Mouse (Mus musculus): Measurements from ENCODE around the gene Mob1b. TPM values are rescaled to one million over a fixed set of nuclear protein-coding genes. Genes with fewer than 3 reads are reported as not detected.

Gene Mob1b
- polyA plus RNA-seq, 1 experiment from 2014 or later, result 13.4 TPM

- WGBS, result 92% methylated on average over 3 of the region's 3 CpGs
- Histone ChIP-seq H3K9me3 (no peaks in the 10 kb centered on the region), H3K36me3 (no peaks in the 10 kb centered on the region), H3K4me1 (peaks cover 7% of the 10 kb centered on the region; the same call in 1 of the 2 replicates), H3K9ac (replicated peaks) (no peak overlapping the region), H3K4me2 (replicated peaks) (no peak overlapping the region), H3K4me3 (no peak overlapping the region), H3K27me3 (no peaks in the 10 kb centered on the region), H3K27ac (replicated peaks) (no peak overlapping the region)
- no peak for ATAC-seq (replicated peaks)
Measured at GRCm38 (mm10) chr5:88793676-88794075, 73.0 kb downstream of the Mob1b start.

- ATAC-seq (replicated peaks), result no peak
- Histone ChIP-seq H3K9me3 (no peaks in the 10 kb centered on the region), H3K9ac (replicated peaks) (no peak overlapping the region), H3K36me3 (no peaks in the 10 kb centered on the region), H3K27ac (replicated peaks) (no peak overlapping the region), H3K27me3 (no peaks in the 10 kb centered on the region), H3K4me2 (replicated peaks) (no peak overlapping the region), H3K4me1 (peaks cover 3% of the 10 kb centered on the region; the same call in 1 of the 2 replicates), H3K4me3 (no peak overlapping the region)
- 64% methylated on average over 9 of the region's 9 CpGs for WGBS
Measured at GRCm38 (mm10) chr5:88795910-88796584, 75.4 kb downstream of the Mob1b start.

DNA sequence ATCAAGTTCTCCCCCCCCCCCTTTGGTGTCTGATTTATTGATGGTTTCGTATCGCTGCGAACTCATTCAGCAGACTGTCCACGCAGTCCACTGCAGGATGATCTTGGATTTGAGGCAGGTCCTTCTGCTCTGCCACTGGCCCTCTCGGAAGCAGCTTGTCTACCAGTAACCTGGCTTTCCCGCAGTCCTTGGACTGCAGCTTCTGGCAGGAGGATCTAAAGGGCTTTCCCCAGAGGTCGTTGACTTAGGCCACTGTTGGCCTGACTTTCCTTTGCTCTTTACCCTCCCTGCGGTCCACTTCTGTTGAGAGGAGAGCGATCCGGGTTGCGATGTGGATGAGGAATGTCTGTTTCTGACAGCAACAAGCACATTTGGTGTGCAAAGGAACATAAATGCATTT, 75.9 kb downstream of the Mob1b start:
- Histone ChIP-seq H3K4me2 (replicated peaks) (no peak overlapping the region), H3K27me3 (no peaks in the 10 kb centered on the region), H3K36me3 (no peaks in the 10 kb centered on the region), H3K9ac (replicated peaks) (no peak overlapping the region), H3K4me1 (peaks cover 3% of the 10 kb centered on the region; the same call in 1 of the 2 replicates), H3K27ac (replicated peaks) (no peak overlapping the region), H3K4me3 (no peak overlapping the region), H3K9me3 (no peaks in the 10 kb centered on the region)
- no peak for ATAC-seq (replicated peaks)
- 86% methylated on average over 11 of the region's 11 CpGs for WGBS

- Histone ChIP-seq H3K27me3 (no peaks in the 10 kb centered on the region), H3K9me3 (no peaks in the 10 kb centered on the region), H3K4me1 (no peaks in the 10 kb centered on the region), H3K9ac (replicated peaks) (no peak overlapping the region), H3K27ac (replicated peaks) (no peak overlapping the region), H3K4me2 (replicated peaks) (no peak overlapping the region), H3K4me3 (no peak overlapping the region), H3K36me3 (no peaks in the 10 kb centered on the region)
- WGBS, result 83% methylated on average over 6 of the region's 6 CpGs
- ATAC-seq (replicated peaks), result no peak
Measured at GRCm38 (mm10) chr5:88797121-88797520, 76.5 kb downstream of the Mob1b start.

DNA sequence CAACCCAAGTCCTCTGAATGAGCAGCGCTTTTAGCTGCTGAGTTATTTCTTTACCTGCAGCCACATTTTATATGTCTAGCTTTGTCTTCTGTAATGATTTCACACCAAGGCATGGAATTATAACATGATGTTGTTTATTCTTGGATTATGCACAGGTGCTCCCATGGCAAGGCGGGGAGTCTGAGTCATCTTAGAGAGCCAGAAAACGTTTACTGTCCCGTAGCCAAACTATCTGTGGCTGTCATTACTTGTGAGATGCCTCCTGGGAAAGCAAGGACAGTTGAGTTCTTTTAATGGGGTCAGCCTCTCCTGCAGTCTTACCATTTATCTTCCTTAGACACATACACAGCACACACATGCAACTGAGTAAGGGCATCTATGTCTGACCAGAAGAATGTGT, 85.0 kb downstream of the Mob1b start:
- no peak overlapping the region for H3K9ac ChIP-seq (replicated peaks)
- 92% methylated on average over 4 of the region's 4 CpGs for WGBS
- H3K27me3 ChIP-seq, result no peaks in the 10 kb centered on the region
- H3K4me2 ChIP-seq (replicated peaks), result no peak overlapping the region
- no peak overlapping the region for H3K27ac ChIP-seq (replicated peaks)
- no peak overlapping the region for H3K4me3 ChIP-seq
- no peaks in the 10 kb centered on the region for H3K9me3 ChIP-seq
- H3K36me3 ChIP-seq, result no peaks in the 10 kb centered on the region
- no peaks in the 10 kb centered on the region for H3K4me1 ChIP-seq
- no peak for ATAC-seq (replicated peaks)

DNA sequence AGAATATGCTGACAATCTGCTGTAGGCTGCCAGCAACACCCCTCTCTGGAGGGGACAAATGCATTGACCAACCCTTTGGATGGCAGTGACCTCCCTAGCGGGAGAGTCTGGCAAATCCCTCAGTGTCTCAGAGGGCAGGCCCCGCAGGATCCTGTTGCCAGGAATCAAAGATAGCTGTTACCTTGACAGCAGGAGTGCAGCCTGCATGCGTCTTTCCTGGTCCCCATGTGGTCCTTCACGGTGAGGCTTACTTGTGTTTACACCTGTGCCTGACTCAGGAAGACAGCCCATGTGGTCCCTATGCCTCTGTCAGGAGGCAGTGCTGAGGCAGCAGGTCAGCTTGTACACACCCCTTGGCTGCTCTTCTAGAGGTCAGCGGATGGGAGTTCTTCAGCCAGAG, 85.6 kb downstream of the Mob1b start:
- 33% methylated on average over 5 of the region's 5 CpGs for WGBS
- H3K9me3 ChIP-seq, result no peaks in the 10 kb centered on the region
- no peaks in the 10 kb centered on the region for H3K27me3 ChIP-seq
- ATAC-seq (replicated peaks), result no peak
- H3K27ac ChIP-seq (replicated peaks), result no peak overlapping the region
- no peaks in the 10 kb centered on the region for H3K36me3 ChIP-seq
- H3K4me1 ChIP-seq, result no peaks in the 10 kb centered on the region
- H3K4me3 ChIP-seq, result no peak overlapping the region
- no peak overlapping the region for H3K9ac ChIP-seq (replicated peaks)
- H3K4me2 ChIP-seq (replicated peaks), result no peak overlapping the region

DNA sequence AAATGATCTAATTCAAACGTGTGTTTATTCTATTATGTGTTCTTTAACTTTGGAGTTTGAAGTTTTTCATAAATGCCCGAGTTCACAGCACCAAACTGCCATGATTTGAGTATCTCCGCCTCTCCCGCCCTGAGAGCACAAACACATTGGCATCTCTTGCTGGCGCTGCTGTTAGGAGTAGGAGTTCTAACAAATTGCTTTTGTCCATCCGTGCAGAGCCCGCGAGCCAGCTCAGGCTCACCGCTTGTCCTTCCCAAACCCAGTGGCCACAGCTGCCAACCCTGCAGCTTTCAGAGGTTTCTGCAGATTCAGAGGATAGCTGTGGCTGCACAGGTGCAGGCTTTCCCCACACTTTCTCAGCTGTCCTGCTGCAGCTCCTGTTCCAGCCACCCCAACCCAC, 86.7 kb downstream of the Mob1b start:
- ATAC-seq (replicated peaks), result no peak
- H3K4me2 ChIP-seq (replicated peaks), result no peak overlapping the region
- no peaks in the 10 kb centered on the region for H3K27me3 ChIP-seq
- H3K4me3 ChIP-seq, result no peak overlapping the region
- no peak overlapping the region for H3K9ac ChIP-seq (replicated peaks)
- no peaks in the 10 kb centered on the region for H3K36me3 ChIP-seq
- WGBS, result 33% methylated on average over 9 of the region's 9 CpGs
- H3K4me1 ChIP-seq, result no peaks in the 10 kb centered on the region
- H3K27ac ChIP-seq (replicated peaks), result no peak overlapping the region
- no peaks in the 10 kb centered on the region for H3K9me3 ChIP-seq

DNA sequence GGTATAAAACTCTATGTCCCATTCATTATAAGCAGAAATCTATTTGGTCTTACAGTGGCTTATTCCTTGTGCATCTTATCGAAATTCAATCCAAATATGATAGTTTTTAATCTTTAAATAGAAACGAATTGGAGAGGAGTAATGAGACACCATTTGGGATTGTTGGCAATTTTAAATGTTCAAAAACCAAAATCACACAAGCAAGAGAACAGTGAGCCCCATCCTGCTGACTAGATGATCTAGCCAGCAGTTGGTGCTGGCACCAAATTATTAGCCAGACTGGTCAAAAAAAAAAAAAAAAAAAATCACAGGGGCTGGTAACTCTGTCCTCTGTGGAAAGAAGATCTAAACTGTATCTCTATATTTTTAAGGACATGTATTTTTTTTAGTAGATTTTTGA, 92.5 kb downstream of the Mob1b start:
- no peaks in the 10 kb centered on the region for H3K4me1 ChIP-seq
- no peaks in the 10 kb centered on the region for H3K36me3 ChIP-seq
- H3K4me3 ChIP-seq, result no peak overlapping the region
- no peak for ATAC-seq (replicated peaks)
- H3K9ac ChIP-seq (replicated peaks), result no peak overlapping the region
- 78% methylated on average over 2 of the region's 2 CpGs for WGBS
- H3K27ac ChIP-seq (replicated peaks), result peak overlapping the region; percentile 21; the same call in 1 of the 2 replicates
- H3K27me3 ChIP-seq, result no peaks in the 10 kb centered on the region
- no peak overlapping the region for H3K4me2 ChIP-seq (replicated peaks)
- no peaks in the 10 kb centered on the region for H3K9me3 ChIP-seq

Other genes starting within 250 kb of the Mob1b start
- gene Enam, start 232.9 kb upstream of the Mob1b start, polyA plus RNA-seq (2015; fragmentation: Nextera tagmentation; extraction: Ambion mirVana), result not detected in 2 replicates
- 0.22 and 0.32 TPM in 2 replicates for gene Jchain, start 193.0 kb upstream of the Mob1b start, polyA plus RNA-seq (2015; fragmentation: Nextera tagmentation; extraction: Ambion mirVana)
- gene Utp3, start 166.4 kb upstream of the Mob1b start, polyA plus RNA-seq (2015; fragmentation: Nextera tagmentation; extraction: Ambion mirVana), result 49.8 and 50.0 TPM in 2 replicates
- gene Rufy3, start 155.8 kb upstream of the Mob1b start, polyA plus RNA-seq (2015; fragmentation: Nextera tagmentation; extraction: Ambion mirVana), result 241 and 262 TPM in 2 replicates
- gene Grsf1, start 44.7 kb upstream of the Mob1b start, polyA plus RNA-seq (2015; fragmentation: Nextera tagmentation; extraction: Ambion mirVana), result 67.9 and 72.3 TPM in 2 replicates
- gene Dck, start 44.1 kb downstream of the Mob1b start, polyA plus RNA-seq (2015; fragmentation: Nextera tagmentation; extraction: Ambion mirVana), result 88.4 and 89.8 TPM in 2 replicates
- 3.7 and 4.1 TPM in 2 replicates for gene Slc4a4, start 166.0 kb downstream of the Mob1b start, polyA plus RNA-seq (2015; fragmentation: Nextera tagmentation; extraction: Ambion mirVana)